Mouse (Mus musculus) brain, embryonic 14.5 days (tissue): Measurements from ENCODE around the gene Lpp.

Experiments
- CTCF ChIP-seq: fragments of 200-500 bp; IDR thresholded peaks from 2 replicates; pipeline ENCODE4 v1.5.1; 2012; ENCODE audit warnings: inconsistent platforms, mild to moderate bottlenecking, moderate library complexity, borderline replicate concordance; ENCODE audit not compliant: insufficient read depth, insufficient read length; ENCODE audit errors: extremely low read depth
- POLR2A ChIP-seq: fragments of 200-500 bp; IDR thresholded peaks from 2 replicates; pipeline ENCODE4 v1.6.1; 2012; ENCODE audit warnings: mild to moderate bottlenecking, inconsistent platforms, borderline replicate concordance; ENCODE audit not compliant: poor library complexity, insufficient read depth, insufficient read length, severe bottlenecking; ENCODE audit errors: extremely low read depth

DNA sequence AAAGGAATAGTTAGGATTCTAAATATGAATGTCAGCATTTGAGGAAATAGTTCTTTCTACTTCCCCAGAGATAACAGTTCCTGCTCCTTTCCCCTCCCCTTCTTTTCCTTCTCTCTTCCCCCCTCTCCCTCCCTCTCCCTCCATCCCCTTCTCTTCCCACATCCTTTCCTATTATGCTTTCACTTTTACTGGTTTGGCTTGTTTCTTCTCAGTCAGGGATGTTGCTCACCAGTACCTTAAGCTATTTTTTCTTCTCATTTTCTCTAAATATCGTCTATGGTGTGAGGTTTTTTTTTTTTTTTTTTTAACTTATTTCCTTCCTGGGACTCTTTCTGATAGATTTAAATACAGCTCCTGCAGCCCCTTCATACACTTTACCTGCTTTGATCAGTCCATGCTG lies 339.4 kb downstream of the Lpp start:
- TF ChIP-seq POLR2A (no peak), CTCF (no peak)
